Comparison of ENCODE assay signal across 27 mouse cellular contexts in the genomic region with DNA sequence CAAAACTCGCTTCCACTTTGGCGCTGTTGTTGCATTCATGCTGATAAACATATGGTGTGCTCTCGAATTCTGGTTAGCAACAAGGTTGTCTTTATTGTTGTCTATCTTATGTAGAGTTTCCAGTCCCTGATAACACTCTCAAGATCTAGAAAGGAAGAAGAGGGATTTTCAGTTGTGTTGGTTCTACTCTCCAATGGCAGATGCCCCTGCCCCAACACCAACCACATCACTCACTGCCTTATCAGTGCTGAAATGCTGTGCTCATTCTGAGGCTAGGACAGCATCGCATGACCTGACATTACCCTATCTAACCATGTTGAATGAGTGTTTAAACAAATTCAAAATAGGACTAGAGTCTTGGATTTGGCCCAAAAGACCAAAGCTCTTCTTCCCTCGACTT. TPM values are rescaled to one million over a fixed set of nuclear protein-coding genes. Genes with fewer than 3 reads are reported as not detected.
"Had no signal": no experiment of that assay in that cellular context is flagged by ENCODE, and none has a peak within 500 bp of the region (broad histone marks: within the 10 kb centered on the region; RNA-seq: fewer than 3 reads in every experiment).

No protein-coding gene starts in this region.

- H3K27me3 ChIP-seq: liver, embryonic 13.5 days; liver, embryonic 15.5 days; lung, embryonic 15.5 days; neural tube, embryonic 13.5 days; neural tube, embryonic 15.5 days had no signal

- ATAC-seq: liver, postnatal 0 days had no signal

- H3K9ac ChIP-seq: liver, embryonic 13.5 days; liver, embryonic 15.5 days; liver, postnatal 0 days; lung, embryonic 15.5 days; neural tube, embryonic 13.5 days; neural tube, embryonic 15.5 days had no signal

- H3K4me3 ChIP-seq: liver, embryonic 13.5 days; liver, embryonic 15.5 days; lung, embryonic 15.5 days; myocyte; neural tube, embryonic 13.5 days; neural tube, embryonic 15.5 days had no signal

- H3K36me3 ChIP-seq: lung, embryonic 15.5 days had no signal

- H3K9me3 ChIP-seq: liver, embryonic 13.5 days; liver, embryonic 15.5 days; lung, embryonic 15.5 days; neural tube, embryonic 13.5 days; neural tube, embryonic 15.5 days had no signal

- H3K4me1 ChIP-seq: liver, embryonic 13.5 days; liver, embryonic 15.5 days; lung, embryonic 15.5 days; neural tube, embryonic 13.5 days; neural tube, embryonic 15.5 days had no signal

- H3K27ac ChIP-seq: liver, embryonic 13.5 days; liver, embryonic 15.5 days; lung, embryonic 15.5 days; macrophage; neural tube, embryonic 13.5 days; neural tube, embryonic 15.5 days had no signal

- DNase-seq: liver, embryonic 13.5 days; liver, postnatal 0 days; lung, adult 2 months; lung, postnatal 10 days; lung, postnatal 36 days; midbrain, embryonic 14.5 days; retina, postnatal 1 day; right cerebral cortex, adult 18-20 months; right cerebral cortex, postnatal 25 days; right cerebral cortex, postnatal 4 days; spleen, adult 18-20 months; thymus, adult 18-20 months; thymus, postnatal 14 days; thymus, postnatal 36 days had no signal

RNA-seq across cellular contexts. Expression of gene Ttc23l, which starts 58.4 kb away (rescaled TPM):
- total RNA-seq: megakaryocyte, adult 5-6 weeks had no signal
- polyA plus RNA-seq: liver, embryonic 13.5 days; liver, embryonic 15.5 days; liver, postnatal 0 days; lung, adult 2 months; lung, embryonic 15.5 days; macrophage; midbrain, embryonic 11.5 days; midbrain, embryonic 14.5 days; myocyte; neural tube, embryonic 11.5 days; neural tube, embryonic 13.5 days; neural tube, embryonic 15.5 days; small intestine, adult 2 months; stomach, embryonic 14.5 days; stomach, embryonic 16.5 days; thymus, postnatal 0 days had no signal
